Mouse (Mus musculus): ENCODE results near the gene Dusp22.

Gene Dusp22

DNA sequence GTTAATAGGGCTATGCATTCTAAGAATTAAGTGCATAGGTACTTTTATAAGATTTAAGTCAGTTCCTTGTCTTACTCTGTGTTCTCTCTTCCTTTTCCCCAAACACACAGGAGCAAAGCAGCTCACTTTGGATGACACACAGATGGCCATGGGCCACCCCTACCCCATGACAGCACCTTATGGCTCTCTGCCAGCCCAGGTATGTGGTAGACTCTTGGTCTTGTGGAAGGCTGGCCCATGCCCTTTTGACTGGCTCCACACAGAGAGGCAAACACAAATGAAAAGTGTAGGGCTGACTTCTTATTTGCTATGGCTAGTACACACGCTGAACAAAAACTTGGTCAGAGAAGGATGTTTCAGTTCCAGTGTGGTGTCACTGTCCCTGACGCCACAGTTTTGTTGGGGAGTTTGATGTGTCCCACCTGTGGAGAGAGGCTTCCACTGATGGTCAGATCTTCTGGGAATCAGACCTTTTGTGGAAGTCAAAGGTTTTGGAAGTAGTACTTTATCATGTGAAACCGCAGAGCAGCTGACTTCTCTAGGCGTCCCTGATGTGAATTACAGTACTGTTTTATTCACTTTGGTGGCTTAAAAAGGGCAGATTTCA is 92.9 kb downstream of the Dusp22 start:
- DNase-seq: no peak

DNA sequence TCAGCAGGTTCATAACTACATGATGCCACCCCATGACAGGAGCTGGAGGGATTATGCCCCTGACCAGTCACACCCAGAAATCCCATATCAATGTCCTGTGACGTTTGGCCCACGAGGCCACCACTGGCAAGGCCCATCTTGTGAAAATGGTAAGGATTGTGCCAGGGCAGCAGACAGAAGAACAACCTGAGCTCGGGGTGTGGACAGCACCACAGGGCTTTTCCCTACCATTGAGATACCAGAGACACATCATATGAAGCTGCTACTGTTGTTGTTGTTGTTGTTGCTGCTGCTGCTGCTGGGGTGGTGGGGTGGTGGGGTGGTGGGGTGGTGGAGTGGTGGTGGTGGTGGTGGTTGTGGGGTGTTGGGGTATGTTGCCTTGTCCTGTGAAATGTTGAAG is 93.6 kb downstream of the Dusp22 start:
- no peak for DNase-seq

DNA sequence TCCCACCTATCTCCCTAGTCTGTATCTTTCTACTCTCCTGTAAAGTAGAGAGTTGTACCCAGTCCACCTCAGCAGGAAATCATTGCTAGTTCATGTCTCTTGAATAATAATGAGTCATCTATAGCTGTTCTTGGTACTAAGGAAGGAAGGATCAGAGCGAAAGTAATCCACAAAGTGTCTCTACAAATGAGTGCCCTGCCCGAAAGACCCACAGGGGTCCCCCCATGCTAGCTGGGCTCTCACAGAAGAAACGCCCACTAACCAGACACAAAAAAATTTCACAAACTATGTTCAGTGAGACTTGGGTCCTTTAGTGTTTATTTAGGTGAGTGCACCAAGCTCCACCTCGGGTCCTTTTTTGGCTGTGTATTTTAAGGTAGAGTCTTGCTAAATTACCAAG is 94.3 kb downstream of the Dusp22 start:
- no peak for DNase-seq

DNA sequence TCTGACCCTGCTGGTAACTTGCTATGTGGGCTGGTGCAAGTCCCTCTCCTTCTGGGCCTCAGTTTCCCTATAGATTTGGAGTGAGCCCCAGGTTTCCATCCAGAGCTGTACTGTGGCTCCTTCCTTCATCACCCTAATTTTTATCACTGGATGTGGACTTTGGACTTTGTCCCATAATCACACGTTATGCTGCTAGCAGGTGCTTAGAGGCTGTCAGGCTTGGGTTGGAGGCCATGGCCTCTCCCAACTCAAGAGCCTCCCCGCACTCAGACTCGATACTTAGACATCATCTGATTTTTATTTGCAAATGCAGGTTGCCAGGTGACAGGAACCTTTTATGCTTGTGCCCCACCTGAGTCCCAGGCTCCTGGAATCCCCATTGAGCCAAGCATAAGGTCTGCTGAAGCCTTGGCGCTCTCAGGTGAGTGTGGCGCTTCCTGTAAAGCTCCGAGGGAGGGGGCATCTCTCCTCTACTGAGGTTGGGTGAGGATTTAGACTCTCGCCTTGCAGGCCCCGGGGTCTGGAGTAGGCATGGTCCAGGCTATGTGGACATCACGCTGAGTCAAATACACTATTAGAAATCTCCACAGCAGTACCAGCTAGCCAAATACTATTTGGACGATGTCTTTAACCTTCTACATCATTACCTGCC is 95.2 kb downstream of the Dusp22 start:
- DNase-seq: peak in 1 of 2 experiments; percentile 3

DNA sequence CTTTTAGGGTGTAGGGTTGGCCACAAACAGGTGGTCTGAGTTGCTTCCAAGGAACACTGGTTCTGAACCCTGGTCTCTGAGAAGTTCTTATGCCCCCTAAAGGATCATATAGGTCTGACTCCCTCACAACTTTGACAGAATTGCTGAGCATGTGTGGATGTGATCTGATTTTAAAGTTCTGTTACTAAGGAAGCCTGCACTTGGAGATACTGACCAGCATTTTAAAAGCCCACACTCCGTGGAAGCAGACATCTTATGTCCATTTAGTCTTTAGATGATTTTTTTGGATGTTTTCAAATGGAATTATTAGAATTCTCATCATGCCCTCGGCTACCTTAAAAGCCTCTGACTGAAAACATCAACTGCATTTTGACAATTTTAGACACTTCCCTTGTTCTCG is 95.8 kb downstream of the Dusp22 start:
- no peak for DNase-seq

DNA sequence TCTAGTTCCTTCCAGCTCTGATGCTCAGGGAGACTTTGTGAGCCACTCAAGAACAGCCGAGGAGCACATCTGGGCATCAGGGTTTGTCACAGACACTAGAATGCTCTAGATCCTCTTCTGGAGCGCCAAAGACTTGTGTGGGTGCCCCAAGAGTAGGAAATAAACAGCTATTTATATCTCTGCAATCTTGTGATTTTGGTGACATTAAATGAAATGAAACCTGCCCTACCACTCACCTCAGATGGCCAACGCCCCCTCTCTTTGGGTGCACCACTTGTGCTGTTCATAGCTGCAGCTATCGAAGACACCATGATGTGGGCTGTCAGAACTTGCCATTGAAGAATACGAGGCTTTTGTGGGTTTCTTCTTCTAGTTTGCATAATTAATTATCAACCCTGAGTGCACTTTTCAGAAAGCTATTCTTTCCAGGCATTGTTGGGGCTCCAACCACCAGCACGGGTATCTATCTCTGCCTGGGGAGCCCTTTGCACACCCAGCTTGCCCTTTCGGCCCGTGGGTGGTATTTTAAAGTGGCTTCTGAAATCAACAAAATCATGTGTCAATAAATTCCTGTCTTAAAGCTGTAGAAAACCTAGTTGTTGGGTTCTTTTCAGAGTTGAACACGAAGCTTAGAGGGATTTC is 96.3 kb downstream of the Dusp22 start:
- DNase-seq: peak in 1 of 2 experiments; percentile 2

DNA sequence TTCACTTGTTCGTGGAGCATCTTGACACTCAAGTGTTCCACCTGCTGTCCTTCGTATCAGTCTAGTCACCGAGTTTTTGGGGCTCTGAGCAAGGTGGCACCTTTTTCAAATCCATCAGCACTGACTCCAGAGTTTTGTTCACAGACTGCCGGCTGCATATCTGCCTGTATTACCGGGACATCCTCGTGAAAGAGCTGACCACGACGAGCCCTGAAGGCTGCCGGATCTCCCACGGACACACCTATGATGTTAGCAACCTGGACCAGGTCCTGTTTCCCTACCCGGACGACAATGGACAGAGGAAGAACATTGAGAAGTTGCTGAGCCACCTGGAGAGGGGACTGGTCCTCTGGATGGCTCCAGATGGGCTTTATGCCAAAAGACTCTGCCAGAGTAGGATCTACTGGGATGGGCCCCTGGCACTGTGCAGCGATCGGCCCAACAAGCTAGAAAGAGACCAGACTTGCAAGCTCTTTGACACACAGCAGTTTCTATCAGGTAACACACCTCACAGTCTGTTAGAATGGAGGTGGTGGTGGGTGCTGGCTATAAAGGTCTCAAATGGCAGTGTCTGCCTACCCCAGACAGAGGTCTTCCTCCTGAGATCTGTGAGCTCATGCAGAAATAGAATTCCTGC is 97.6 kb downstream of the Dusp22 start:
- peak in 1 of 2 experiments; percentile 4 for DNase-seq

DNA sequence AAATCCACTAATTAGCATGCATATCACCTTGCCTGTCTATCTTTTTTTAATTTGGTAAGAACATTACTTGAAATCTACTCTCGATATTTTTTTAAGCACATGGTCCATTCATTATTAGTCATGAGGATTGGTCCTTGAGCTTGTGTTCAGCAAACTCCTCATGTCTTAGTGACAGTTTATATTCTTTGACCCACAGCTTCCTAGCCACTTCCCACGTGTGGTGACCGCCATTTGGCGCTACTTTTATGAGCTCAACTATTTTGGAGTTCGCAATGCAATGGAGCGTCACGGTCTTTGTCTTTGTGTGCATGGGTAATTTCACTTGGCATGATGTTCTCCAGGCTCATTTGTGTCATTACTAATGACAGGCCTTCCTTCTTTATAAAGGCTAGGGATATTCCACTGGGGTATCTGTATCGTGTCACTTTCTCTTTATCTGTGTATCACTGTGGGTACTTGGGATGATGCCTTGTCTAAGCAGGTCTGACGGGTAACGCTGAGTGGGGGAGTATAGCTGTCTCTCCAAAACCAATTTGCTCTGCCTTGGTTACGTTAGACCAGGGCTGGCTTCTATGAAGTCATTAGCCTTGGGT is 99.1 kb downstream of the Dusp22 start:
- peak in 1 of 2 experiments; percentile 2 for DNase-seq

DNA sequence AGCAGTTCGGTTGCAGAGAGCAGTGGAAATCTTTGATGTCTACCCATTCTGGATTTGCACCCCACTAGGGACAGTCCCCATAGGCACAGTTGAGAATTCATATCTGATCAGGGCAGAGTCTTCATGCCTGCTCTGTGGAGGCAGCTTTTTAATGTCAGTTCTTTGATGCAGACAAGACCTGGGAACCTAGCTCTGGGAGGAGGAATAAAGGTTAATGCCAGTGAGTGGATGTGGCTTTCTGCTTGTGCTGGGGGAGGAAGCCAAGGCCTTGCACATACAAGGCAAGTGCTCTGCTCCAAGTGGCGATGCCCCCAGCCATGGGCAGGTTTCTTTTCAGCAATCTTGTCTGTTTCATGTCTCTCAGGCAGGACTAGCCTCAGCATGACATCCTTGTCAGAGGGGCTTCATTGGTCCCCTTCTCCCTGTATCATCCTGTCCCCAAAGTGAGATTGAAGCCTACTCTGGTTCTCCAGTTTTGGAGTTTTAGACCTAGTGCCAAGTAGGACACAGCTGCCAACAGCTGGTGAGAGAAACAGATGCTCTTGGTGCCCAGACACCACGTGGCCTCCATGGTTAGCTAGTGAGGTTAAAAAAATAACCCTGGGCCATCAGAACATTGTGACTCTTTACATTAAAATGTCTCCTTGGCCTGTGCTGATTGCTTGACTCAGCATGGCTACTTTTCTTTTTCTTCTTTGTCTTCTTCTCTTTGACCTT is 100.7 kb downstream of the Dusp22 start:
- peak in 1 of 2 experiments; percentile 50 for DNase-seq

Data from thymus, adult 18-20 months (tissue).